Mouse (Mus musculus): ENCODE results near the gene Ifitm1. TPM values are rescaled to one million over a fixed set of nuclear protein-coding genes. Genes with fewer than 3 reads are reported as not detected.

The Ifitm1 gene
- total and polyA plus RNA-seq, 3 experiments: 0.23 TPM; not detected in 2

GRCm38 (mm10) chr7:140981704-140982103 lies 14.7 kb downstream of the Ifitm1 start:
- H3K27ac ChIP-seq (ENCODE audit: control insufficient read depth, low read depth, low read length): no peak overlapping the region
- H3K9me3 ChIP-seq (replicated peaks; ENCODE audit: insufficient read depth, low read length): no peaks in the 10 kb centered on the region

GRCm38 (mm10) chr7:140982971-140983370 lies 15.9 kb downstream of the Ifitm1 start:
- no peaks in the 10 kb centered on the region for H3K36me3 ChIP-seq (ENCODE audit: control insufficient read depth in 1 of 2, insufficient read depth in 2 of 2, low read length in 2 of 2)
- no peak overlapping the region for H3K9ac ChIP-seq (ENCODE audit: control insufficient read depth, low read depth, low read length, poor library complexity, severe bottlenecking)
- TF ChIP-seq MXI1 (IDR thresholded peaks at IDR 0.05; ENCODE audit: low read depth, low read length): no peak
- no peak for TF ChIP-seq RCOR1 (IDR thresholded peaks at IDR 0.05; ENCODE audit: low read depth, low read length)
- TF ChIP-seq GABPA (IDR thresholded peaks at IDR 0.05; ENCODE audit: low read depth, low read length): no peak
- no peak for TF ChIP-seq TAL1 (IDR thresholded peaks at IDR 0.05; ENCODE audit: low read length)
- TF ChIP-seq JUND (IDR thresholded peaks at IDR 0.05; ENCODE audit: low read depth, low read length): no peak
- TF ChIP-seq POLR2AphosphoS5 (IDR thresholded peaks at IDR 0.05; ENCODE audit: borderline replicate concordance, low read depth, low read length): no peak
- TF ChIP-seq ELF1 (IDR thresholded peaks at IDR 0.05; ENCODE audit: low read depth, low read length): no peak
- TF ChIP-seq ZKSCAN1 (IDR thresholded peaks at IDR 0.05; ENCODE audit: low read depth, low read length): no peak
- no peak for TF ChIP-seq MYB (IDR thresholded peaks at IDR 0.05; ENCODE audit: low read depth, low read length)
- no peak for TF ChIP-seq POLR2A (IDR thresholded peaks at IDR 0.05; ENCODE audit: control insufficient read depth in 1 of 2, insufficient read depth in 1 of 2, low read depth in 1 of 2, low read length in 2 of 2, poor library complexity in 1 of 2)
- no peak for TF ChIP-seq SIN3A (IDR thresholded peaks at IDR 0.05; ENCODE audit: low read length)
- no peak for TF ChIP-seq USF2 (IDR thresholded peaks at IDR 0.05; ENCODE audit: borderline replicate concordance in 1 of 2, insufficient read depth in 1 of 2, low read depth in 1 of 2, low read length in 2 of 2)
- TF ChIP-seq CHD2 (IDR thresholded peaks at IDR 0.05; ENCODE audit: low read length): no peak
- TF ChIP-seq KAT2A (conservative IDR thresholded peaks at IDR 0.05; ENCODE audit: low read depth, low read length): no peak
- no peak for TF ChIP-seq UBTF (IDR thresholded peaks at IDR 0.05; ENCODE audit: borderline replicate concordance, insufficient read depth, low read depth, low read length)
- TF ChIP-seq MAFK (IDR thresholded peaks at IDR 0.05; ENCODE audit: borderline replicate concordance, low read depth, low read length): no peak
- TF ChIP-seq BHLHE40 (IDR thresholded peaks at IDR 0.05; ENCODE audit: borderline replicate concordance, low read depth, low read length): no peak
- TF ChIP-seq SMC3 (IDR thresholded peaks at IDR 0.05; ENCODE audit: low read depth, low read length): no peak
- TF ChIP-seq TBP (IDR thresholded peaks at IDR 0.05; ENCODE audit: low read depth, low read length): no peak
- H3K4me1 ChIP-seq (ENCODE audit: control insufficient read depth in 1 of 2, insufficient read depth in 2 of 2, low read length in 2 of 2): no peaks in the 10 kb centered on the region
- DNase-seq (ENCODE audit: low read depth, low spot score): no peak
- H3K79me2 ChIP-seq (ENCODE audit: control insufficient read depth, insufficient read depth, low read length, poor library complexity): no peaks in the 10 kb centered on the region
- H3K4me3 ChIP-seq (ENCODE audit: control insufficient read depth in 1 of 2, insufficient read depth in 1 of 2, low read depth in 2 of 2, low read length in 2 of 2): no peak overlapping the region
- H3K27ac ChIP-seq (ENCODE audit: control insufficient read depth, low read depth, low read length): no peak overlapping the region
- no peaks in the 10 kb centered on the region for H3K9me3 ChIP-seq (replicated peaks; ENCODE audit: insufficient read depth, low read length)
- H3K27me3 ChIP-seq (ENCODE audit: control insufficient read depth in 1 of 2, insufficient read depth in 2 of 2, low read length in 2 of 2): peaks cover 0 to 3% of the 10 kb centered on the region in 2 experiments; a peak in 2 of 4 replicates

More at GRCm38 (mm10) chr7:140981704-140982103, 14.7 kb downstream of the Ifitm1 start:
- Histone ChIP-seq H3K36me3 (ENCODE audit: control insufficient read depth in 1 of 2, insufficient read depth in 2 of 2, low read length in 2 of 2) (no peaks in the 10 kb centered on the region), H3K27me3 (ENCODE audit: control insufficient read depth in 1 of 2, insufficient read depth in 2 of 2, low read length in 2 of 2) (peaks cover 3 to 6% of the 10 kb centered on the region in 2 experiments; a peak in 3 of 4 replicates), H3K79me2 (ENCODE audit: control insufficient read depth, insufficient read depth, low read length, poor library complexity) (no peaks in the 10 kb centered on the region), H3K9ac (ENCODE audit: control insufficient read depth, low read depth, low read length, poor library complexity, severe bottlenecking) (no peak overlapping the region), H3K4me1 (ENCODE audit: control insufficient read depth in 1 of 2, insufficient read depth in 2 of 2, low read length in 2 of 2) (no peaks in the 10 kb centered on the region), H3K4me3 (ENCODE audit: control insufficient read depth in 1 of 2, insufficient read depth in 1 of 2, low read depth in 2 of 2, low read length in 2 of 2) (no peak overlapping the region)
- DNase-seq (ENCODE audit: low read depth, low spot score): peak; percentile 53
- TF ChIP-seq MAX (IDR thresholded peaks at IDR 0.05; ENCODE audit: low read length) (no peak), TCF12 (IDR thresholded peaks at IDR 0.05; ENCODE audit: low read depth, low read length) (no peak), ZKSCAN1 (IDR thresholded peaks at IDR 0.05; ENCODE audit: low read depth, low read length) (no peak), CTCF (IDR thresholded peaks at IDR 0.05 in 2 of 3, conservative IDR thresholded peaks at IDR 0.05 in 1 of 3; ENCODE audit: control insufficient read depth in 1 of 3, insufficient read depth in 1 of 3, low read depth in 2 of 3, low read length in 3 of 3, poor library complexity in 1 of 3, severe bottlenecking in 1 of 3) (no peak), EP300 (IDR thresholded peaks at IDR 0.05; ENCODE audit: low read depth in 1 of 2, low read length in 2 of 2) (peak in 1 of 2 experiments; percentile 59; a peak in 2 of 4 replicates), E2F4 (IDR thresholded peaks at IDR 0.05; ENCODE audit: borderline replicate concordance, low read depth, low read length) (no peak), TBP (IDR thresholded peaks at IDR 0.05; ENCODE audit: low read depth, low read length) (peak; percentile 98), UBTF (IDR thresholded peaks at IDR 0.05; ENCODE audit: borderline replicate concordance, insufficient read depth, low read depth, low read length) (peak; percentile 95), POLR2A (IDR thresholded peaks at IDR 0.05; ENCODE audit: control insufficient read depth in 1 of 2, insufficient read depth in 1 of 2, low read depth in 1 of 2, low read length in 2 of 2, poor library complexity in 1 of 2) (no peak), ZNF384 (IDR thresholded peaks at IDR 0.05; ENCODE audit: low read depth, low read length) (peak; percentile 63), MEF2A (IDR thresholded peaks at IDR 0.05; ENCODE audit: extremely low read depth, insufficient replicate concordance, low read depth, low read length, poor library complexity, severe bottlenecking) (no peak)
